Comparison of ENCODE assay signal across 33 mouse cellular contexts in genomic region chr14:28304131-28304530, GRCm38 (mm10).
A peak's percentile ranks its signal among the peaks of the same experiment; 100 is the strongest.
DNase-seq lines count a peak whose midpoint lies in the region; ATAC-seq lines count a peak whose summit lies in the region.
"Had no signal": no experiment of that assay in that cellular context is flagged by ENCODE, and none has a peak within 500 bp of the region (broad histone marks: within the 10 kb centered on the region; RNA-seq: fewer than 3 reads in every experiment).

No protein-coding gene starts in this region.

- no peak overlapping the region for H3K4me3 ChIP-seq in kidney, embryonic 14.5 days (ENCODE audit: low read length)
- no peak overlapping the region for H3K4me3 ChIP-seq in forebrain, embryonic 16.5 days (replicated peaks; ENCODE audit: low read length)
- H3K4me3 ChIP-seq: embryonic facial prominence, embryonic 13.5 days; forebrain, embryonic 10.5 days; forebrain, embryonic 15.5 days; gastrocnemius, adult 2 months; heart, embryonic 13.5 days; hindbrain, embryonic 15.5 days; layer of hippocampus, adult 2 months; left cerebral cortex, adult 2 months; neural tube, embryonic 15.5 days had no signal

- no peak overlapping the region for H3K4me2 ChIP-seq in kidney, embryonic 14.5 days (replicated peaks; ENCODE audit: low read depth, low read length)
- no peak overlapping the region for H3K4me2 ChIP-seq in forebrain, embryonic 16.5 days (ENCODE audit: low read length)
- H3K4me2 ChIP-seq: embryonic facial prominence, embryonic 13.5 days; forebrain, embryonic 15.5 days; heart, embryonic 13.5 days; hindbrain, embryonic 15.5 days; neural tube, embryonic 15.5 days had no signal

- no peak overlapping the region for H3K27ac ChIP-seq in kidney, embryonic 14.5 days (ENCODE audit: low read depth, low read length)
- no peak overlapping the region for H3K27ac ChIP-seq in forebrain, embryonic 16.5 days (ENCODE audit: low read length)
- H3K27ac ChIP-seq: embryonic facial prominence, embryonic 13.5 days; forebrain, embryonic 10.5 days; forebrain, embryonic 15.5 days; gastrocnemius, adult 2 months; heart, embryonic 13.5 days; hindbrain, embryonic 15.5 days; kidney, postnatal 0 days; layer of hippocampus, adult 2 months; left cerebral cortex, adult 2 months; liver, embryonic 14.5 days; macrophage; neural tube, embryonic 15.5 days had no signal

- peak; percentile 25 for DNase-seq in adrenal gland, postnatal 14 days
- no peak for DNase-seq in adrenal gland, adult 8-10 months
- peak; percentile 33 for DNase-seq in kidney, adult 11 months
- DNase-seq in kidney, adult 8-10 months, result peak; percentile 41 to 59
- peak; percentile 47 to 70 for DNase-seq in kidney, postnatal 36 days
- no peak for DNase-seq in thymus, postnatal 14 days
- DNase-seq: adrenal gland, postnatal 10 days; cerebellum, adult 8-10 months; gastrocnemius, adult 2 months; gastrocnemius, postnatal 36 days; heart, postnatal 10 days; left cerebral cortex, postnatal 4 days; lung, adult 2 months; lung, postnatal 10 days; midbrain, embryonic 14.5 days; retina, postnatal 1 day; right cerebral cortex, postnatal 14 days; thymus, postnatal 25 days had no signal

- H3K27me3 ChIP-seq in kidney, embryonic 14.5 days (ENCODE audit: control insufficient read depth, insufficient read depth, low read length), result no peaks in the 10 kb centered on the region
- H3K27me3 ChIP-seq in forebrain, embryonic 16.5 days (replicated peaks; ENCODE audit: control insufficient read depth, insufficient read depth, low read length), result no peaks in the 10 kb centered on the region
- H3K27me3 ChIP-seq: embryonic facial prominence, embryonic 13.5 days; forebrain, embryonic 15.5 days; heart, embryonic 13.5 days; hindbrain, embryonic 15.5 days; neural tube, embryonic 15.5 days had no signal

- H3K9me3 ChIP-seq in kidney, embryonic 14.5 days (ENCODE audit: control insufficient read depth, low read length), result no peaks in the 10 kb centered on the region
- no peaks in the 10 kb centered on the region for H3K9me3 ChIP-seq in forebrain, embryonic 16.5 days (ENCODE audit: control insufficient read depth, low read length)
- H3K9me3 ChIP-seq: embryonic facial prominence, embryonic 13.5 days; forebrain, embryonic 10.5 days; forebrain, embryonic 15.5 days; hindbrain, embryonic 15.5 days; neural tube, embryonic 15.5 days had no signal

- H3K4me1 ChIP-seq in kidney, embryonic 14.5 days (ENCODE audit: control insufficient read depth, insufficient read depth, low read length), result no peaks in the 10 kb centered on the region
- H3K4me1 ChIP-seq in forebrain, embryonic 16.5 days (replicated peaks; ENCODE audit: control insufficient read depth, insufficient read depth, low read length), result no peaks in the 10 kb centered on the region
- H3K4me1 ChIP-seq: embryonic facial prominence, embryonic 13.5 days; forebrain, embryonic 15.5 days; hindbrain, embryonic 15.5 days; neural tube, embryonic 15.5 days had no signal

- H3K9ac ChIP-seq in kidney, embryonic 14.5 days (ENCODE audit: low read depth, low read length), result no peak overlapping the region
- no peak overlapping the region for H3K9ac ChIP-seq in forebrain, embryonic 16.5 days (replicated peaks; ENCODE audit: low read depth, low read length)
- H3K9ac ChIP-seq: embryonic facial prominence, embryonic 13.5 days; forebrain, embryonic 15.5 days; heart, embryonic 13.5 days; hindbrain, embryonic 15.5 days; liver, embryonic 14.5 days; neural tube, embryonic 15.5 days had no signal

- WGBS in kidney, embryonic 14.5 days, result 72% methylated on average over 5 of the region's 5 CpGs
- WGBS in forebrain, embryonic 16.5 days, result 82% methylated on average over 5 of the region's 5 CpGs

- ATAC-seq in kidney, embryonic 14.5 days (ENCODE audit: low FRiP score, low TSS enrichment), result no peak
- ATAC-seq in forebrain, embryonic 16.5 days, result no peak
- ATAC-seq: forebrain, embryonic 15.5 days; inflammation-experienced regulatory T-cells, adult 6 months had no signal

- no peaks in the 10 kb centered on the region for H3K36me3 ChIP-seq in kidney, embryonic 14.5 days (ENCODE audit: control insufficient read depth, insufficient read depth, low read length)
- no peaks in the 10 kb centered on the region; the same call in 1 of the 2 replicates for H3K36me3 ChIP-seq in forebrain, embryonic 16.5 days (ENCODE audit: control insufficient read depth, insufficient read depth)
- H3K36me3 ChIP-seq: embryonic facial prominence, embryonic 13.5 days; forebrain, embryonic 10.5 days; forebrain, embryonic 15.5 days; G1E; heart, embryonic 13.5 days; hindbrain, embryonic 15.5 days had no signal

Comparison
In these comparisons a context has a peak if more than half of its experiments do, and no peak if none do; other contexts are left out.
1. DNase-seq: peak in adrenal gland, postnatal 14 days (single experiment), kidney, adult 11 months (single experiment), kidney, adult 8-10 months (2 of 2) and kidney, postnatal 36 days (2 of 2); none in adrenal gland, adult 8-10 months (single experiment) and thymus, postnatal 14 days (single experiment).